ENCODE assay signal across 8 mouse cellular contexts in genomic region chr11:55497885-55498284, GRCm38 (mm10). TPM values are rescaled to one million over a fixed set of nuclear protein-coding genes. Genes with fewer than 3 reads are reported as not detected.
A peak's percentile ranks its signal among the peaks of the same experiment; 100 is the strongest.
DNase-seq lines count a peak whose midpoint lies in the region; ATAC-seq and TF ChIP-seq lines count a peak whose summit lies in the region.

No protein-coding gene starts in this region.

- DNase-seq in cerebellum, adult 18-20 months, result peak; percentile 38 to 46
- DNase-seq in cerebellum, adult 9-11 months, result no peak
- DNase-seq in c-Kit-positive CD71-positive TER-119-negative erythroid progenitor cells, embryonic 14.5 days (ENCODE audit: low read depth), result peak; percentile 43
- DNase-seq in heart, postnatal 10 days, result peak; percentile 39 to 57
- peak; percentile 43 to 66 for DNase-seq in kidney, postnatal 4 days
- DNase-seq in splenic B cell, adult 2 months (ENCODE audit: low read depth, low spot score), result peak; percentile 68

- H3K4me3 ChIP-seq in E14TG2a.4 (replicated peaks; ENCODE audit: low read length), result no peak overlapping the region

- peaks cover 99% of the 10 kb centered on the region for H3K36me3 ChIP-seq in E14TG2a.4 (ENCODE audit: insufficient read depth, low read length)
- H3K36me3 ChIP-seq in splenic B cell, adult 2 months (ENCODE audit: control insufficient read depth, insufficient read depth, low read length, poor library complexity, severe bottlenecking), result peaks cover 28% of the 10 kb centered on the region

- intact Hi-C loops in heart, postnatal 10 days (cut with DNase I), result no loop called here

- no peaks in the 10 kb centered on the region for H3K9me3 ChIP-seq in E14TG2a.4 (ENCODE audit: low read length)

- H3K4me1 ChIP-seq in E14TG2a.4 (replicated peaks; ENCODE audit: low read depth, low read length), result peaks cover 68% of the 10 kb centered on the region

- peak; percentile 87 for ATAC-seq in megakaryocyte progenitor cell, adult 5-6 weeks (replicated peaks; ENCODE audit: poor library complexity)

- TF ChIP-seq CTCF in E14TG2a.4 (conservative IDR thresholded peaks at IDR 0.05; ENCODE audit: low read length), result peak; percentile 61

- H3K27me3 ChIP-seq in E14TG2a.4 (ENCODE audit: insufficient read depth, low read length), result no peaks in the 10 kb centered on the region
- H3K27me3 ChIP-seq in splenic B cell, adult 2 months (ENCODE audit: control insufficient read depth, insufficient read depth, low read length, poor library complexity, severe bottlenecking), result no peaks in the 10 kb centered on the region

RNA-seq across cellular contexts. Expression of gene G3bp1, which starts 28.4 kb away (rescaled TPM):
- total RNA-seq in heart, postnatal 10 days (2021), result 10 to 100 TPM; 48.2 to 54.4 TPM
- total RNA-seq in megakaryocyte progenitor cell, adult 5-6 weeks (2015), result 79.3 and 85.5 TPM in 2 replicates
- 123 and 135 TPM in 2 replicates for total RNA-seq in megakaryocyte progenitor cell, adult 5-6 weeks (2017)

RNA-seq across cellular contexts. Expression of gene Atox1, which starts 36.8 kb away (rescaled TPM):
- 100 to 1,000 TPM; 168 to 169 TPM for total RNA-seq in heart, postnatal 10 days (2021)
- 120 TPM in 2 replicates for total RNA-seq in megakaryocyte progenitor cell, adult 5-6 weeks (2015)
- total RNA-seq in megakaryocyte progenitor cell, adult 5-6 weeks (2017), result 54.3 and 72.9 TPM in 2 replicates
